Mouse (Mus musculus): ENCODE measurements around the gene Spint4.

Spint4 gene

GRCm38 (mm10) chr2:164733259-164733658 lies 35.0 kb downstream of the Spint4 start:
- DNase-seq = no peak

GRCm38 (mm10) chr2:164734839-164735238 lies 36.5 kb downstream of the Spint4 start:
- DNase-seq = no peak

- no peak for DNase-seq
Measured at GRCm38 (mm10) chr2:164735446-164735845, 37.1 kb downstream of the Spint4 start.

GRCm38 (mm10) chr2:164737377-164738090 lies 39.2 kb downstream of the Spint4 start:
- DNase-seq = peak in 1 of 2 experiments; percentile 25

GRCm38 (mm10) chr2:164739876-164740275 lies 41.6 kb downstream of the Spint4 start:
- DNase-seq = no peak

- DNase-seq = no peak
Measured at GRCm38 (mm10) chr2:164744987-164745386, 46.7 kb downstream of the Spint4 start.

GRCm38 (mm10) chr2:164745843-164746479 lies 47.7 kb downstream of the Spint4 start, which contains the start of the genes Wfdc3 and Dnttip1:
Gene Wfdc3, minus strand, starts transcription at chr2:164745931.
Gene Dnttip1, plus strand, starts transcription at chr2:164745983.
- peak; percentile 94 to 98 for DNase-seq

GRCm38 (mm10) chr2:164746693-164747092 lies 48.4 kb downstream of the Spint4 start:
- DNase-seq = no peak

GRCm38 (mm10) chr2:164748191-164748590 lies 49.9 kb downstream of the Spint4 start:
- no peak for DNase-seq

GRCm38 (mm10) chr2:164748991-164749390 lies 50.7 kb downstream of the Spint4 start:
- no peak for DNase-seq

All from kidney, postnatal 36 days (tissue).